Mouse (Mus musculus): Measurements from ENCODE around the gene Med12.
A peak's percentile ranks its signal among the peaks of the same experiment; 100 is the strongest.

The Med12 gene

DNA sequence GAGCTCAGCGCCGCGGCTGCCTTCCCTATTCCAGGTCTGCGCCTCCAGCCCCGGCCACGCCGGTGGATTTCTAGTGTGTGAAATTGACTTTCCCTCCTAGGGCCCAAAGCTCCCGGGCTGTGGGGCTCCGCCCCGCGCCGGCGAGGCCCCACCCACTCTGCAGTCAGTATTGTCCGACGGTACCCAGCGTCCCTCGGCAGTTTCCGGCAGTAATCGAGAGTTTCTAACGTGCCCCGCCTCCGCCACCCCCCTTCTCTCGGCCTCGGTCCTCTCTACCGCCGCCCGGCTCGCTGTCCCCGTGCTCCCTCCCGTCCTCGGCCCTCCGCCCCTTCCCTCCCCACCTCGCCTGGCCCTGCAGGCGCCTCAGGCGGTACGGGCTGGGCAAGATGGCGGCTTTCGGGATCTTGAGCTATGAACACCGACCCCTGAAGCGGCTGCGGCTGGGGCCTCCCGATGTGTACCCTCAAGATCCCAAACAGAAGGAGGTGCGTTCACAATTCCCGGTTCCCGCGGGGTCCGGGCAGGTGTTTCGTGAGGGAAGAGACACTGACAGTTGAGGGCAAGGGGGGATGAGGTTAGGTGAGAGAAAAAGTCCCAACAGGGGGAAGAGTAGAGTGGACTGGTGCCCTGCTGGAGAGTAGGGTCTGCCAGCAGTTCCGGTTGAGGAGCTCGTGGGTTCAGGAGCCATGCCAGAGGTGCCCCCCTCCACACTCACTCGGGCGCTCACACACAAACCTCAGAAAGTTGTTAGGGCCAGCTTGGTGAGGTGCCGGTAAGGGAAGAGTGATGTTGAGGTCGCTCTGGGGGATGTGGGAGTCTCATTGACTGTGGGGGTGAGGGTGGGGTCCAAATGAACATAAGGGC is at the start of gene Med12:
Med12 (plus strand) TSS at position 156 of the 864 bp plus-strand sequence.
- DNase-seq (ENCODE audit: low read depth) = peak; percentile 92

DNA sequence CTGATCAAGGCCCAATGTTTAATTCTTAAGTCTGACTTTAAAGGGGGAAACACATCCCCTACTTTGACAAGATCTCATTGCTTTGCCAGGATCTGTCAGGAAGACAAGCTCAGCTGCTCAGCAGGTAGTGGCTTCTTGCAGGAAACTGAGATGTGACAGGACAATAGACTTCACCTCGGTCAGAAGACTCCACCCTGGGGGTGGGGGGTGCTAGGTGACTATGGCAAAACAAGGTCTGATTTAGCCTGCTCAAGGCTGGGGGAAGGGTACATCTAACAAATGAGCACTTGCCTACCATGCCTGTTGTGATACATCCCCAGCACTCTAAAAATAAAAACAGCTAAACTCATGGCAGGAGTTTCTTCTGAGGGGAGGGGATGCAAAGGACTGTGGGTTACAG is 28.8 kb upstream of the Med12 start:
- DNase-seq (ENCODE audit: low read depth) = no peak

DNA sequence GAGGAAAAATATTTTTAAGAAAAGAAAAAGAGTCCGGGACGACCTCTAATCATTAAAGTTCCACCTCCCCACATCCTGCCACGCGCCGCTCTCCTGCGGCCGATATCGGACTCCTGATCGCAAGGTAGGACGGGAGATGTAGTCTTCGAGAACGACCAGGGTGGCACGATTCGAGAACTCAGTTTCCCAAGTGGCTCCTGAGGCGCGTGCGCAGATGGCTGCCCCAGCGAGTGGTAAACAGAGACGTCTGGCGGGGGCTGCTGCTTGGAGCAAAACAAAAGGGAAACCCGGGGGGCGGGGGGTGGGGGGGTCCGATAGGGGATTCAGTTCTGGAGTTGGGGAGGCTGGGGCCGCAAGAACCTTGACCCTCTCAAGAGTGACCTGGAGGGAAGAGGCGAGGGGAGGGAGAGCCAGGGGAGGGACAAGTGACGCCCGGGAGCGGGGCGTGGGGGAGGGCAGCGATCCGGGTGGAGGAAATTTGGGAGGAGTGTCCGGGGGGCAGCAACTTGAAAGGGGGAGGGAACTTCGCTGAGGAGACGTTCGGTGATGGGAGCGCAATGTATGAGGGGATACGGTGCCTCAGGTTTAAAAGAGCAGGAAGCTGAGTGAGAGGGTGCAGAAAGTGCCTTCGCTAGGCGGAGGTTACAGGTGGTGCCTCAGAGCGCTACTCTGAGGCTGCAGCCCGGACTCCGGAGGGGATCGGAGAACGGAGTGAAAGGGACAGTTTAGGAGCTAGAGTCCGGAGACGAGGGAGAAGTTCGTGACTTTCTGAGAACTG is 19.7 kb upstream of the Med12 start, which contains the start of gene Foxo4:
Foxo4 (plus strand) TSS at position 577 of the 778 bp plus-strand sequence.
- DNase-seq (ENCODE audit: low read depth) = peak; percentile 93

DNA sequence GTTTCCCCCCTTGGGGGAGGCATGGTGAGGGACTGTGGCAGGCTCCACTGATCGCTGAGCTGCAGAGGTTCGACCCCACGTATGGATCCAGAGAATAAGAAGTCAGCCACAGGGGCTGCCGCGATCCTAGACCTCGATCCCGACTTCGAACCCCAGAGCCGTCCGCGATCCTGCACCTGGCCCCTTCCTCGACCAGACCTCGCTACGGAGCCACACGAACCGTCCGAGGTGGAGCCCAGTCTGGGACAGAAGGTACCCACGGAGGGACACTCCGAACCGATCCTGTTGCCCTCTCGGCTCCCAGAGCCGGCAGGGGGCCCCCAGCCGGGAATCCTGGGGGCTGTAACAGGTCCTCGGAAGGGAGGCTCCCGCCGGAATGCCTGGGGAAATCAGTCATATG is 19.1 kb upstream of the Med12 start:
- peak; percentile 8 for DNase-seq (ENCODE audit: low read depth)

DNA sequence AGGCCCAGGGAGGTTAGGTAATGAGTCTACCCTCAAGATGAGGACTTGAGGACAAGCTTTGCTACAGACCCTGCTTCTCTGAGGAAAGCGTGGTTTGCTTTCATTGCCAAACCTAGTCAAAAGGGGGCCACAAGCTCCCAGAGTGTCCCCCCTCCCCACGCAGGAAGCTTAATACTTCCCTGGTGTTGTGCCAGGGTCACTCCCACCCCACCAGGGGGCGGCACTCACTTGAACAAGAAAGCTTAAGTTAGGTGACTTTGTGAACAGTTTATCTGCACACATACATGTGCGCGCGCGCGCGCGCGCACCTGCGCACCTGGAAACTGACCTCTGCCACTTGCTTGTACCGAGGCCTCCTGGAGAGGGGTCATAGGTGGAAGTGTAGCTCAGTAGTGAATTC is 17.2 kb upstream of the Med12 start:
- peak; percentile 25 for DNase-seq (ENCODE audit: low read depth)

DNA sequence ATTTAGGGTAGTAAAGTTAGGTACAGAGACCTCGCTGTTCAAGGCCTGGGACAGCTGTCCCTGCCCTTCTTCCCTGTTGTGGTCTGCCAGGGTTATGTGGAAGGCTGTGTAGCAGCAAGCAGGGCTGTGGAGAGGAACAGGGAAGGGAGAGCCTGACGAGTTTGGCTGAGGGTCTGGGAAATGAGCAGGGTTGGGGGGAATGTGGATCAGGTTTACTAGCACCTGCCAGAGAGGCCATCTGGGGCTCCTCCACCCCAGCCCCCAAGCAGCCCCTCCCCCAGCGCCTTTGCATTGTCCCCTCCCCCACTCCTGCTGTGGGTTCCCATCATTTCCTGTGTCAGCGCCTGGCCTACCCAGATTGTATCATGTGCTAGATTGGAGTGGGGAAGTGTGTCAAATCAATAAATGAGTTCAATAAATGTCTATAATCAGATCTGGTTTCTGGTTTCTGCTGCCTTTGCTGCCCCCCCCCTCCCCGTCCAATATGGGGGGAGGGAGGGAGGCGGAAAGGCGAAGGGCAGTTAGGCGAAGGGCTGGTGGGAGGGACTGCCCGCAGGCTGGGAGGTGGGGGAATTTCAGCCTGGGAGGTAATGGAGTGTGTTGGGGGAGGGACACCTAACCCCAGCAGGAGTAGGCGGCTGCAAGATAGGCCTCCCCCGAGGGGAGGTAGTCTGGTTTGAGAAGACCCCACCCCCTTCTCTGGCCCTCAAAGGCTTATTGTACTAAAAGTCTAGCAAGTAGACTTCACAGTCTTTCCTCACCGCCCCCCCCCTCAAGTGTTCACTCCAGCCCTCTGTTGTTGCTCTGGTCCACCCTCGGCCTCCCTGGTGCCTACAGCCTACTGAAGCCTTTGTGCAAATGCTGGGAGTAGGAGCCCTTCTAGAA is 13.1 kb upstream of the Med12 start:
- no peak for DNase-seq (ENCODE audit: low read depth)

DNA sequence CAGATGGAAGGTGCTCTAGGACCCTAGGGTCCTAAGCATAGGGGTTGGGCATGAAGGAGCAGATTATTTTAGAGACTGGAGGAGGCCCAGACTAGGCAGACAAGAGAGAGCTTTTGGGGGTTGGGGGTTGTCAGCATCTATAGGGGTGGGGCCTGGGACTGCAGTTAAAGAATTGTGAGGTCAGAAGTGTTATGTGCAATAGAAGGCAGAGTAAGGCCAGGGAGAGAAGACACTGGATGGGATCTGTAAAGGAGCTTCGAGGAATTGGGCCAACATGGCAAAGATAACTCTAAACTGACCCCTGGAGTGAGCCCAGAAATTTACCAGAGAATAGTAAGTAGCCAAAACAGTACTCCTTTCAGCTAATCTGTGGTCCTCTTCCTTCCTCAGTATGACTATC is 9.9 kb upstream of the Med12 start, which contains the start of gene Gm614:
Gm614 (minus strand) TSS at position 101 of the 400 bp plus-strand sequence.
- DNase-seq (ENCODE audit: low read depth) = no peak

DNA sequence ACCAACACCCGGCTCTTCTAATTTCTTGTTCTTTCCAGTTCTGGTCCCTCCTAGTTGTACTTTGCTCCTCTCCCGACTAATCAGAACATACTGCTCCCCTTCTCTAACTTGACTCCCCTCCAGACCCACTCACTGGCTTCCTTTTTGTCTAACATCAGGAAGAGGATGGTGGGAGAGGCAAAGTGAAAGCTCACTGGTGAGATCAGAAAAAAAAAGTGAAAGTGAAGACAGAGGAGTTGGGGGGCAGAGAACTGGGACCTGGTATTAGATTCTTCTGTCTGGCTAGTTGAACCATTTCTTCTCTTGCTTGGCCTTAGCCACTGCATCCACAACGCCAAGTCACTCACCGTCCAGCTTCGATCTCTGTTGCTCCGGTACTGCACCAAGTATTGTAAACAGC is 7.2 kb upstream of the Med12 start:
- no peak for DNase-seq (ENCODE audit: low read depth)

DNA sequence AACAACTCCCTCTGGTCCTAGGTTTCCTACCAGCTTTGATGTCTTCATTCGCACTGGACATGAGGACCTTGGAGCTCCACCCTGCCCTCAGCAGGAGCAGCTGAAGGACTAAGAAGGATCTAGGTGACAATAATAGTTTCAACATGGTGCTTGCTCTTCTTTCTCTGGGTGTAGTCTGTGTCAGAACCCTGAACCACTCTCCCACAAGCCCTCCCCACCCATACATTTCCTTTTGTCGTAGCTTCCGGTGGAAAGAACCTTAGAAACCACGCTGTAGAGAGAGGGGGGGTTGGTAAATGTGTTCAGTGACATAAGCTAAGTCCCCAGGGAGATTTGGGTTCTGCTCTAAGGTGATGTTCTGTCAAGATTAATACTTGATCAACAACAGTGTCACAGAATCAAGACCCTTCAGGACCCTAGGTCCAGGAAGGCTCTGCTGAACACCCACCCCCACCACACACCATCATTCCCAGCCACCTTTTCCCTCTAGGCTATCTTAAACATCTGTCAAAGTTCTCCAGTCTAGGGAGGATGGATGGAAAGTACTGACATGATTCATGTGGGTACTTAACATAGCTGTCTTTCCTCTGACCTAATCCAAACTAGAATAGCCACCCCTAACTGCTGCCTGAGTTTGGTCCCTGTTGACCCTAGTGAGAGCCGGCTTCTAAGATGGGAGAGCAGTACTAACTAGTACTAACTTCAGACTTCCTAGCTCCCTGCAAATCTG is 5.6 kb upstream of the Med12 start, which contains the start of gene Il2rg:
Il2rg (minus strand) TSS at position 231 of the 730 bp plus-strand sequence.
- no peak for DNase-seq (ENCODE audit: low read depth)

DNA sequence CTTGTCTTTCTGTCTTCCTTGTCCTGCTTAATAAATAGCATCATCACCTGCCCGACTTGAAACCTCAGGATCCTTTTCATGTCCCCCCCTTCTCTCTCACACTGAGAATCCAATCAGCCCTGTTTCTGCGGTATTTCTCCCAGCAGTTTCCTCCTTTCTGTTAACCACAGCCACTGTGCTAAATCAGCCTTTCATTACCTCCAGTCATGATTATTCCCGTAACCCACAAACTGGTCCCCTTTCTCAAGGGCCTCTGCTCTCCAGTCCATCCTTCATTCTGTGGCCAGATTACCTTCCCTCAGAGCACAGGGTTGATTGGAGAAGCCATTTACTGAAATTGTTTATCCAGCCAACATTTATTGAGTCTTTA is 5.1 kb upstream of the Med12 start, which contains the start of gene Gm20489:
Gm20489 (minus strand) TSS at position 269 of the 370 bp plus-strand sequence.
- DNase-seq (ENCODE audit: low read depth) = no peak

DNA sequence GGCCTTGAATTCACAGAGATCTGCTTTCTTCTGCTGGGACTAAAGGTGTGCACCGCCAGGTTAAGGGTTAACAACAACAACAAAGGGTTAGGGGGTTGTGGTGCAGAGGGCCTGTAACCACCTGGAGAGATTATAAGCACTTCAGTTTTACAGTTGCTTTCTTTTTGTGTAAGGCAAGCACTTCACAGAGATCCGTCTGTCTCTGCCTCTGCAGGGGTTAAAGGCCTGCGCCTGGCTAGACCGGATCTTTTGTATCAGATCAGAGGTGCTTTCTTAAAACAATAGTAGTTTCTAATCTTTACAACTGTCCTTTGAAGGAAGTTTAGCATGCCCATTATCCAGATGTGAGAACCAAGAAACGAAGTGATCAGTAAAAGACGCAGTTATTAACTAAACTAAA is 420 bp upstream of the Med12 start:
- no peak for DNase-seq (ENCODE audit: low read depth)

DNA sequence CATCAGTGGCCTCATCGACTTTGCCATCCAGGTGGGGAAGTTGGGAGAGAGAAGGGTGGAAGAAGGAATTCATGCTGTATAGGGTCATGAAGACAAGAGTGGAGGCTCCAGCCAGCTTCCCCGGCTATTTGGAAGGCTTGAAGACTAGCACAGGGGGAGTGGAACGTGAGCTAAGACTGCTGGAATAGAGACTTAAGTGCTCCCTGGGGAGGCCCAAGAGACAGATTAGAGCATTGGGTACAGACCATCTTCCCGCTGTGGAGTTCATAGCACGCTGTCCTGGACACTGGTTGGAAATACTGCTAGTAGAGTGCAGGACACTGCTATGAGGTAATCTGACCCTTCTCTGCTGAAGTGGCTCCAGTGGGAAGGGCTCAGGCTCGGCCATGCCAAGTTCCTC is 9.0 kb downstream of the Med12 start:
- DNase-seq (ENCODE audit: low read depth) = no peak

DNA sequence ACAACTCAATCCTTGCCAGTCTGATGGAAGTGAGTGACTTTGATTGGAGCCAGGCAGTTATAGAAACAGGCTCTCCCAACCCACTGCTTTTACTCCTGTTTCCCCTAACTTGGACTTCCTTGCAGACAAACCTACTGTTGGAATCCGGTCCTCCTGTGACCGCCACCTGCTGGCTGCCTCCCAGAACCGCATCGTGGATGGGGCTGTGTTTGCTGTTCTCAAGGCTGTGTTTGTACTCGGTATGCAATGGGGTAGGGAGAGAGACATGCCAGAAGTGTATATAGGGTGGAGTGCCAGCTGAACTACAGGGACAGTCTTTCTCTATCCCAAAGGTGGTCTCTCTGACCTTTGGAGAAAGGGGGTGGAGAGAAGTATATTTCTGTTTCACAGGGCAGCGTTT is 11.7 kb downstream of the Med12 start:
- peak; percentile 75 for DNase-seq (ENCODE audit: low read depth)

DNA sequence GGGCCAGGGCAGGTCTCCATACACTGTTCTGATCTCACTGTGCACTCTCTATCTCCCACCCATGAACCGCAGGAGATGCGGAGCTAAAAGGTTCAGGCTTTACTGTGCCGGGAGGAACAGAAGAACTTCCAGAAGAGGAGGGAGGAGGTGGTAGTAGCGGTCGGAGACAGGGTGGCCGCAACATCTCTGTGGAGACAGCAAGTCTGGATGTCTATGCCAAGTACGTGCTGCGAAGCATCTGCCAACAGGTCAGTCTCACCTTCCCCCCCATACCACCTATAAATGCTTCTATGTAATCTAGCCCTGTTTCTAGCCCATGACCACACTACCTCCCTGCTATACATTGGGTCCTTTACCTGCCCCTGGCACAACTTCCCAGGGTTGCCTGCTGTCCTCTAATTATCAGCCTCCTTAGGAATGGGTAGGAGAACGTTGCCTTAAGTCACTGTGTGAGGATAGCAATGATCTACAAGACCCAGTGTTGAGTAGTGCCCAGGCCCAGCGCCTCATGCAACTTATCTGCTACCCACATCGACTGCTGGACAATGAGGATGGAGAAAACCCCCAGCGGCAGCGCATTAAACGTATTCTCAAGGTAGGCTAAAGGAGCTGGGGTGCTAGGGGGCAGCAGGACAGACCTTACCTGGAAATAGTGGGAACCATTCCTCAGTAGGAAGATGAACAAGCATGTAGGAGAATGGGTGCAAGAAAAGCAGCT is 12.3 kb downstream of the Med12 start:
- no peak for DNase-seq (ENCODE audit: low read depth)

DNA sequence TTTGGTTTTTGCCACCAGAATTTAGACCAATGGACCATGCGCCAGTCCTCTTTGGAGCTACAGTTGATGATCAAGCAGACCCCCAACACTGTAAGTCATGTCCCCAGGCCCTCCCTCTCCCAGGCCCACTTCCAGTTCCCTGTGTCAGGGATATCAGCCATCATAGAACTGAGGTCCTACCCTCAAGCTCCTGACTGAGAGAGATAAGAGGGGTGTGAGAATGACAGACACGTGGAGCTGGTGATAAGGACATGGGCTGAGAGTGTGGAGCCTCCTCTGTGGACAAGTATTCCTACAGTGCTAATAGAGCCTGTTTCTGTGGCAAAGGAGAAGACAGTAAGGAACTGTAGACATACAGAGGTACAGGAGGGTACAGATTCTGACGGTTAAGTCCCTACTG is 13.7 kb downstream of the Med12 start:
- no peak for DNase-seq (ENCODE audit: low read depth)

DNA sequence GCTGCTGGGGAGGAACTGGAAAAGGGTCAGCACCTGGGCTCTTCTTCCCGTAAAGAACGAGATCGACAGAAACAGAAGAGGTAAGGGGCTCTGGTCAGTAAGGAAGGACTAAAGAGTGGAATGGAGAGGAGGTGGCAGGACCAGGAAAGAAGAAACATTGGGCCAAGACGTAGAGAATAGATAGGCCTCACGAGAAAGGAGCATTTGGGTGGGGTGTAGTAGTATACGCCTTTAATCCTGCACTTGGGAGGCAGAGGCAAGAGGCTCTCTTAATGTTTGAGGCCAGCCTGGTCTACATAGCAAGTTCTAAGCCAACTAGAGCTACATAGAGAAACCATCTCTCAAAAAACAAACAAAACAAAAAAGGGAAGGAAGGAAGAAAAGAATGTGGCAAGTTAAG is 14.6 kb downstream of the Med12 start:
- no peak for DNase-seq (ENCODE audit: low read depth)

DNA sequence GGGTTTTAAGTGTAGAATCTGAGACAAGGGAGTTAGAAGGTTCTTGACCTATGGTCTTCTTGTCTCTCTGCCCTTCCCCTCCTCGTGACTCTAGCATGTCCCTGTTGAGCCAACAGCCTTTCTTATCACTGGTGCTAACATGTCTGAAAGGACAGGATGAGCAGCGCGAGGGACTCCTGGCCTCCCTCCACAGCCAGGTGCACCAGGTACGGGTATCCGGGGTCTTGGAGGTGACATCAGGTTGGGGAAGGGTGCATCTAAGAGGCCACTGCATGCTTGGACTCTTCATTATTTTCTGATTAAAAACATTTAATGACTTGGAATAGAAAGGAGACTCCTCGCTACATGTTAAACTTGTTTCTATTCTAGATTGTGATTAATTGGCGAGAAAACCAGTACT is 15.2 kb downstream of the Med12 start:
- DNase-seq (ENCODE audit: low read depth) = no peak

DNA sequence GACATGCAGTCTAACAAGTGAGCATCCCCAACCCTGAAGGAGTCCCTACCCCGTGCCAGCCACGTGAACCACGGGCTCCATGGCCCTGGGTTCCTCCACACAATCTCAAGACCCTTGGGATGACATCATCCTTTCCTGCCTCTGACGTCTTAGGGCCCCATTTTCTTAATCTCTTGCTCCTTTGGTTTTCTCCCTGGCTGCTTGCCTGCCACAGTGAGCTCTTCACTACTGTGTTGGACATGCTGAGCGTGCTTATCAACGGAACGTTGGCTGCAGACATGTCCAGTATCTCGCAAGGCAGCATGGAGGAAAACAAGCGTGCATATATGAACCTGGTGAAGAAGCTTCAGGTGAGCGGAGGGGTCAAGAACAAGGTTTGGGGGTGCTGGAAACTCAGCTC is 16.3 kb downstream of the Med12 start:
- no peak for DNase-seq (ENCODE audit: low read depth)

DNA sequence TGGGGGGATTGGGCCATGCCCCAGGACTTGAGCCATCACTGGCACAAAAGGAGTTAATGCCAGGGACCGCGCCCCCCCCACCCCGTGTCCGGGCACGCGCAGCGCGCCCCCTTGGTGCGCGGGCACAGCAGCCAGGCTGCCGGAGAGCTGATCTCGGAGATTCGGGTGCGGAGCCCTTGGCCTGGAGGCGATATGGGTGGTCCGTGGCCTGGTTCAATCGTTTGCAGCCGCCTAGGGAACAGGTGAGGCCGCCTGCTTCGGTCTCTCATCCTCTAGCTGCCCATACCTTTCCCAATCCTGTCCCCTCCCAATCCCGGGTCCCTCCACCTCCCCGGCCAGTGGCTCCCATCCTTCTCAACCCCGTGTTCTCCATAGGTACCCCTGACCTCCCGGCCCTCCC is 25.2 kb downstream of the Med12 start, which contains the start of gene Nlgn3:
Nlgn3 (plus strand) TSS at position 114 of the 400 bp plus-strand sequence.
- DNase-seq (ENCODE audit: low read depth) = no peak

All from NIH3T3 (cell line).